Mouse (Mus musculus): ENCODE data around the gene Stard3nl. TPM values are rescaled to one million over a fixed set of nuclear protein-coding genes. Genes with fewer than 3 reads are reported as not detected.
A peak's percentile ranks its signal among the peaks of the same experiment; 100 is the strongest.
"Not testable (repeated sequence)": the region's sequence is repeated elsewhere in the genome, so short reads cannot be mapped to it uniquely, and the experiment has no call there.

The Stard3nl gene
- polyA plus RNA-seq, 1 experiment from 2014 or later: 100 TPM

DNA sequence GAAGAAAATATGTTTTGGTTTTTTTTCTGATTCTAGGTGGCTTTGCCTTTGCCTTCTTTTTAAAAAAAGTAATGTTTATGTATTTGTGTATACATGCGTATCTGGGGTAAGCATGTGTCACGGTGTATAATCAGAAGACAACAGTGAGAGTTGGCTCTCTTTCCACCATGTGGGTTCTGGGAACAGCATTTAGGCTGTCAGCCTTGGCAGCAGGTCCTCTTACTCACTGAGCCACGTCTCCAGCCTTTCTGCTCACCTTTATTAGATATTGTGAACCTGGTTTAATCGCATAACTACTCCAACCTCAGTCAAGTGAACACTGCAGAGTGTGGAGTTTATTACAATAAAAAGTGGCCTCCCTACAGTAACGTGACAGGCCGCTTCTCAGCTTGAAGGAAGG lies 26.8 kb downstream of the Stard3nl start:
- peaks cover 61% of the 10 kb centered on the region for H3K36me3 ChIP-seq (replicated peaks)
- no peak for DNase-seq (ENCODE audit: extremely low spot score, low spot score)
- 95% methylated on average over 6 of the region's 6 CpGs for WGBS

DNA sequence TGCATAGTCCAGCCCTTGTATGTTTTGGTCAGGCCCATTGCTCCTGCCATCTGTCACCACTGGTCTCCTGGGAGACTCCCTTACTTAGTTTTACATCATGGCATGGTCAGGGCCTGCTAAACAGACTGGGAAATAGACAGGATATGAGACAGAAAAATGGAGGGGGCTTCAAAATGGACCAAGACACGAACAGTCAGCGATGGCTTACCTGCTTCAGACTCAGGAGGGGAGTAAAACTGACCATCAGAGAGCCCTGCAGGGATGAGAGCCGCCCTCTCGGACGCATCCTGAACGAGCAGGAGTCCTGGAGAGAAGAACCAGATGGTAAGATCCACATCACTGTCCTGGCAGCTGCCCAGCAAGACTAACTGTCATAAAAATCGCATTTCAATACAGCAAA lies 28.1 kb downstream of the Stard3nl start:
- Histone ChIP-seq H3K27me3 (ENCODE audit: poor library complexity, severe bottlenecking) (no peaks in the 10 kb centered on the region), H3K27ac (no peak overlapping the region), H3K4me1 (peaks cover 9% of the 10 kb centered on the region), H3K36me3 (replicated peaks) (peaks cover 61% of the 10 kb centered on the region), H3K4me3 (no peak overlapping the region), H3K9me3 (no peaks in the 10 kb centered on the region)
- 92% methylated on average over 7 of the region's 7 CpGs for WGBS
- DNase-seq (ENCODE audit: extremely low spot score, low spot score): no peak

More for the DNA sequence above, 26.8 kb downstream of the Stard3nl start:
- Histone ChIP-seq H3K27ac (no peak overlapping the region), H3K4me3 (no peak overlapping the region), H3K4me1 (peaks cover 11% of the 10 kb centered on the region), H3K27me3 (ENCODE audit: poor library complexity, severe bottlenecking) (no peaks in the 10 kb centered on the region), H3K9me3 (no peaks in the 10 kb centered on the region)

DNA sequence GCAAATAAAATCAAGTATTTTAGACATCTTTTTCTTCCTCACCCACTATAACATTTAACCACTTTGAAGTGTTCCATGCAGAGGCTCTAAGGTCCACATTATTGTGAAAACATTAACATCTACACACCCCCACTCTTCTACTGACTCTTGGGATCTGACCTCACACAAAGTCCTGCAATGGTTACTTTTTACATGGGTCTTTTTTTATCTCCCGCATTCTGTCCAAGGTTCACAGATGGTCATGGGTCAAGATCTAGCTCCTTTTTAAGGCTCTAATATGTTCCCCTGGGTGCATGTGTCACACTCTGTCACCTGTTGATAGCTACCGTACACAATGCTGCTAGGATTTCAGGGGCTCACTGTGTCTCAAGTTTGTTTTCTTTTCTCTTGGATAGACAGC lies 28.7 kb downstream of the Stard3nl start:
- Histone ChIP-seq H3K27me3 (ENCODE audit: poor library complexity, severe bottlenecking) (no peaks in the 10 kb centered on the region), H3K36me3 (replicated peaks) (peaks cover 56% of the 10 kb centered on the region), H3K4me1 (peaks cover 2% of the 10 kb centered on the region), H3K9me3 (no peaks in the 10 kb centered on the region), H3K27ac (no peak overlapping the region), H3K4me3 (no peak overlapping the region)
- WGBS: 91% methylated on average over 2 of the region's 2 CpGs
- no peak for DNase-seq (ENCODE audit: extremely low spot score, low spot score)

- Histone ChIP-seq H3K9me3 (no peaks in the 10 kb centered on the region), H3K4me1 (no peaks in the 10 kb centered on the region), H3K27me3 (ENCODE audit: poor library complexity, severe bottlenecking) (no peaks in the 10 kb centered on the region), H3K27ac (no peak overlapping the region), H3K4me3 (no peak overlapping the region), H3K36me3 (replicated peaks) (peaks cover 47% of the 10 kb centered on the region)
- 49% methylated on average over 4 of the region's 4 CpGs for WGBS
- DNase-seq (ENCODE audit: extremely low spot score, low spot score): peak; percentile 57
These were observed 30.0 kb downstream of the Stard3nl start for GRCm38 (mm10) chr13:19365596-19365995.

DNA sequence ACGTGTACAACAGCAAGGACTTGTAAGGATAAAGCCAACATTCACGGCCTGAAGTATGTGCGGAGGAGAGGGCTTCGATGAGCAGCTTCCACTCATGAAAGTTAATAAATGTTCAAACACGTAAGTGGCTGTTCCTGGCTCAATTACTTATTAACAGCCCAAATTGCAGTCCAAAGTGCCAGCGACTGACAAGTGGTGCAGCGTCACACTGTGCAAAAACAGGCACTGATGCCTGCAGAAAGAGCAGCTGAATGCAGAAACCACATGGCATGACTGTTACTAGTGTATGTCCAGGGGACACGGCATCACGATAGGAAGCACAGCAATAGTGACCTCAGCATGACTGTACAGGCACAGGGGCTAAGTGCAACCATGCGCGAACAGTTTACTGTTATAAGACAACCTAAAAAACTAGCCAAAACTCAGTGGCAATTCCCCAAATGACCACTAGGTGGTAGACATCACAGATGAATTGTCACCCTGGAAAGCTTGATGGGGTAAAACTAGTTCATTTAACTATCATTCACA lies 31.3 kb downstream of the Stard3nl start:
- no peaks in the 10 kb centered on the region for H3K4me1 ChIP-seq
- WGBS: 89% methylated on average over 11 of the region's 11 CpGs
- no peaks in the 10 kb centered on the region for H3K27me3 ChIP-seq (ENCODE audit: poor library complexity, severe bottlenecking)
- H3K27ac ChIP-seq: no peak overlapping the region
- H3K9me3 ChIP-seq: no peaks in the 10 kb centered on the region
- H3K4me3 ChIP-seq: no peak overlapping the region
- peaks cover 38% of the 10 kb centered on the region for H3K36me3 ChIP-seq (replicated peaks)
- DNase-seq (ENCODE audit: extremely low spot score, low spot score): no peak

DNA sequence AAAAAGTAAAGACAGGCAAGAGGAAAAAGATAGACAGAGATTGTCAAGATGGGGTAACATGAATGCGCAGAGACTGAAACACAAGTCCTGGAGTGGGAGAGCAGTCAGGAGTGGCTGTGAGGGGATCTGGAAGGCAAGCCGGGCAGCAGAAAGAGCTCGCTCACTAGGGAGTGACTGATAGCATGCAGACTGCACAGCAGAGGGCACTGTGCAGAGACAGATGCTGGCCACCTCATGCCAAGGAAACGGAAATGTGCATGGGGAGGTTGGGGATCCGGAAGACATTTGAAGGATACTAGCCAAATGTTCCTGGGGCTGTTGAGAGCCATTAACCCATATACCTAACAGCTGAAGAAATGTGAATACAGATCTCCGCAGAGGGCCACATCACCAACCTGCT lies 33.2 kb downstream of the Stard3nl start:
- Histone ChIP-seq H3K4me1 (no peaks in the 10 kb centered on the region), H3K4me3 (no peak overlapping the region), H3K27ac (no peak overlapping the region), H3K36me3 (replicated peaks) (peaks cover 38% of the 10 kb centered on the region), H3K9me3 (no peaks in the 10 kb centered on the region), H3K27me3 (ENCODE audit: poor library complexity, severe bottlenecking) (no peaks in the 10 kb centered on the region)
- WGBS: 72% methylated on average over 6 of the region's 6 CpGs
- DNase-seq (ENCODE audit: extremely low spot score, low spot score): no peak

DNA sequence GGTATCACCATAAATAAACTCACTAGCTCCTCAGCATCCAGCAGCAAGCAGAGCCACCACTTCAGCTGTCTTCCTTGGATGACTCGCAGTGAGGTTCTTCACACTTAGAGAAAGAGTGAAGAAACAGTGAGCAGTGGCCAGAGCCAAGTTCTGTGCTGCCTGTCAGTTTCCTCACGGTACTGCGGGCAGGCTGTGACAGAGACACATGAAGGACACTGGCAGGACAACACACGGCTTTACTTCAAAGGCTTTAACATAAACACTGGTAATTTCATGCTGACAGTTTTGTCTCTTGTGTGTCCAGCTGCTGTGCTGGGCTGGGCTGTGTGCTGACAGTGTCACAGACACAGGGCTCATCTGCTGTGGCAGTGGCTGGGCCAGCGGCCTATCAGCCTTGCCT lies 37.6 kb downstream of the Stard3nl start:
- H3K27me3 ChIP-seq (ENCODE audit: poor library complexity, severe bottlenecking): no peaks in the 10 kb centered on the region
- 91% methylated on average over 5 of the region's 5 CpGs for WGBS
- peaks cover 2% of the 10 kb centered on the region; the same call in 1 of the 2 replicates for H3K4me1 ChIP-seq
- H3K36me3 ChIP-seq (replicated peaks): peaks cover 22% of the 10 kb centered on the region
- H3K9me3 ChIP-seq: no peaks in the 10 kb centered on the region
- DNase-seq (ENCODE audit: extremely low spot score, low spot score): no peak
- H3K27ac ChIP-seq: no peak overlapping the region
- H3K4me3 ChIP-seq: no peak overlapping the region

DNA sequence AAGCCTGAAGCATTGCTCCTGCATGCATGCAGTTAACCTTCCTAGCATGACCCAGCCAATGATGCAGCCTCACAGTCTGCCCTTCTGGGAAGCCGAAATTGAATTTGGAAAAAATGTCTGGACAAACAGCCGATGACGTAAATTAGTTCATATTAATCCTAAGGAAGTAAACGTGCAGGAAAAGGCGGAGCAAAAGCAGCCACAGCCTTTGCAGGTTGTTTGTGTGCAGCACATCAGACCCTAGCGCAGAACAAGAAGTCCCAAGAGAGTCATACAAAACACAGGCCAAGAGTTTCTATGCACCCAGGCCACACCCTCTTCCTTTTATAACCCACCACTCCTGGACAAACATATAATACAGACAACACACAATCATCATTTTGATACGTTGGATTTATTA lies 38.3 kb downstream of the Stard3nl start:
- Histone ChIP-seq H3K27ac (no peak overlapping the region), H3K36me3 (replicated peaks) (peaks cover 20% of the 10 kb centered on the region), H3K9me3 (no peaks in the 10 kb centered on the region), H3K4me3 (no peak overlapping the region), H3K4me1 (peaks cover 4% of the 10 kb centered on the region; the same call in 1 of the 2 replicates), H3K27me3 (ENCODE audit: poor library complexity, severe bottlenecking) (no peaks in the 10 kb centered on the region)
- 92% methylated on average over 7 of the region's 7 CpGs for WGBS
- DNase-seq (ENCODE audit: extremely low spot score, low spot score): no peak

GRCm38 (mm10) chr13:19356720-19357119 lies 38.9 kb downstream of the Stard3nl start:
- peaks cover 4% of the 10 kb centered on the region; the same call in 1 of the 2 replicates for H3K4me1 ChIP-seq
- 77% methylated on average over 5 of the region's 5 CpGs for WGBS
- no peak for DNase-seq (ENCODE audit: extremely low spot score, low spot score)
- H3K27ac ChIP-seq: no peak overlapping the region
- H3K36me3 ChIP-seq (replicated peaks): peaks cover 20% of the 10 kb centered on the region
- no peaks in the 10 kb centered on the region for H3K9me3 ChIP-seq
- H3K27me3 ChIP-seq (ENCODE audit: poor library complexity, severe bottlenecking): no peaks in the 10 kb centered on the region
- H3K4me3 ChIP-seq: no peak overlapping the region

DNA sequence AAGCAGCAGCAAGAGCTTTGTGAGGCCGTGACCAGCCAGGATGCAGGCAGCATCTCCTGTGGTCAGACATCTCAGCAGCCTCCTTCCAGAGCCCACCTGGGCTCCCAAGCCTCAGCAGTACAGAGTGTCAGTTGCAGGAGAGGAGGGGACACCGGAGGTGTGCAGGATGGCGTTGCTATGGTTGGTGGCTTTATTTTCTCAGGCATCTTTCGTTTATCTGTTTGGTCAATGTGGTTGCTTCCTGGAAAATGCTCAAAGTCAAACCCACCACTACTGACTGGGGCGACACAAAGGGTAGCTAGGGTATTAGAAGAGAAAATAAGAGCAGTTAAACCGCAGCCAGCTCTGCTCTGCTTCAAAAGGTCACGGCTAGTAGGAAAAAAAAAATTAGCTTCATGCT lies 39.5 kb downstream of the Stard3nl start:
- no peak for DNase-seq (ENCODE audit: extremely low spot score, low spot score)
- Histone ChIP-seq H3K27me3 (ENCODE audit: poor library complexity, severe bottlenecking) (no peaks in the 10 kb centered on the region), H3K27ac (no peak overlapping the region), H3K36me3 (replicated peaks) (peaks cover 20% of the 10 kb centered on the region), H3K4me3 (no peak overlapping the region), H3K4me1 (peaks cover 4% of the 10 kb centered on the region; the same call in 1 of the 2 replicates), H3K9me3 (no peaks in the 10 kb centered on the region)
- 78% methylated on average over 7 of the region's 7 CpGs for WGBS

DNA sequence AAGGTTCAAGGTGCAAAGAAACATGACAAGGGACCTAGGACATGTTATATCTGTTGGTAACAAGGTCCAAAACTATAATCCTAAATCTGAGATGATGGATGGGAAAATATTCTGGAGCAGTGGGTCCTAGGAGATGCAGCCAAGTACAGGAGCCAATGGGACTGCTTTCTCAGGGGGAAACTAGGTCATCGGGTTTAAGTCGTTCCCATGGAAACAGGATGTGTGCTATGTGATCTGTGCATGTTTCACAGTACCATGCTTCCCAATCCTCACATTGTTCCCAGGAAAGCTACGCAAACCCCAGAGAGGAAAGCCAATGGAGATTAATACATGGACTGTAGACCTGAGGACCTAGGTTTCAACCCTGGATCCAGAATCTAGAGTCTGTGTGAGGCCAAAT lies 42.8 kb downstream of the Stard3nl start:
- Histone ChIP-seq H3K9me3 (no peaks in the 10 kb centered on the region), H3K27me3 (ENCODE audit: poor library complexity, severe bottlenecking) (no peaks in the 10 kb centered on the region)

GRCm38 (mm10) chr13:19340356-19340755 lies 55.2 kb downstream of the Stard3nl start:
- DNase-seq (ENCODE audit: extremely low spot score, low spot score); H3K4me1 ChIP-seq; H3K9me3 ChIP-seq; H3K27ac ChIP-seq; H3K36me3 ChIP-seq (replicated peaks); H3K4me3 ChIP-seq; H3K27me3 ChIP-seq (ENCODE audit: poor library complexity, severe bottlenecking): not testable (repeated sequence)
- 74% methylated on average over 1 of the region's 1 CpGs for WGBS

More for the DNA sequence above, 42.8 kb downstream of the Stard3nl start:
- WGBS: 87% methylated on average over 3 of the region's 3 CpGs
- DNase-seq (ENCODE audit: extremely low spot score, low spot score): no peak
- Histone ChIP-seq H3K4me3 (no peak overlapping the region), H3K27ac (no peak overlapping the region), H3K4me1 (peaks cover 4% of the 10 kb centered on the region; the same call in 1 of the 2 replicates), H3K36me3 (replicated peaks) (peaks cover 6% of the 10 kb centered on the region; the same call in 1 of the 2 replicates)

DNA sequence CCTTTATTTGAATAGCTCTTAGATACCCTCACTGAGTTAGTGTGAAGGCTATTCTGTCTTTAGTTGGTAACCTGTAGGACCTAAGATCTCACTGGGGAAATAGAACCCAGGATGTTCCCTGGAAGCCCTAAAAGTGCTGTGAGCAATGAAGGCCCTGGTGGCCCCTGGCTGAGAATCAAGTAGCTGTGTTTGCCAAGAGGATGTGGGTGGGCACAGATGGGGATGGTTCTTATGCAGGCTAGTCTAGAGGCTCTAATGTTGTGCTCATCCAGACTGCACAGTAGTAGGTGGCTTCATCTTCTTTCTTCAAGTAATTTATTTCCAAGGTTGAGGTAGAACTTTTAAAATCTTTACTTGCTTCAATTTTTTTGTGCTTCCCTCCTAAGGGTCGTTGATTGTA lies 59.3 kb downstream of the Stard3nl start:
- not testable (repeated sequence) for H3K9me3 ChIP-seq; H3K27me3 ChIP-seq (ENCODE audit: poor library complexity, severe bottlenecking); H3K4me1 ChIP-seq; H3K4me3 ChIP-seq; H3K36me3 ChIP-seq (replicated peaks); DNase-seq (ENCODE audit: extremely low spot score, low spot score); H3K27ac ChIP-seq
- WGBS: 81% methylated on average over 1 of the region's 1 CpGs

Measured in forebrain, embryonic 10.5 days (tissue).